Mouse (Mus musculus) heart, adult 18-20 months (tissue): Measurements from ENCODE around the gene H2-Q10. TPM values are rescaled to one million over a fixed set of nuclear protein-coding genes. Genes with fewer than 3 reads are reported as not detected.
"Not testable (repeated sequence)": the region's sequence is repeated elsewhere in the genome, so short reads cannot be mapped to it uniquely, and the experiment has no call there.

Experiments
- DNase-seq, 2 experiments: peaks; one replicate each; pipeline ENCODE4 v3.0.0; 2021 to 2022; ENCODE audit warnings: mixed read lengths in 1 of 2
- long read RNA-seq, 2 experiments: library from polyadenylated mRNA; stranded (forward); transcript quantifications; one replicate each; pipeline ENCODE4 v2.0.0; 2021
- total RNA-seq, 2 experiments: library from RNA; stranded (reverse); gene quantifications; 2 replicates each; pipeline ENCODE4 v1.2.3; 2021

H2-Q10 gene
- 1 to 10 TPM in 1 of 2 experiments, under 1 TPM in 1; 0.62 to 2.2 TPM for total RNA-seq
- long read RNA-seq, experiment 1, result 0 reads
- long read RNA-seq, experiment 2, result 0 reads

GRCm38 (mm10) chr17:35469842-35470751, at the start of gene H2-Q10:
Gene H2-Q10 (plus strand): TSS chr17:35470089.
- no peak for DNase-seq

- DNase-seq, result peak; percentile 13 to 51
Observed at GRCm38 (mm10) chr17:35420206-35420810, 49.6 kb upstream of the H2-Q10 start.

GRCm38 (mm10) chr17:35421331-35421730, 48.6 kb upstream of the H2-Q10 start:
- not testable (repeated sequence) for DNase-seq

- DNase-seq, result not testable (repeated sequence)
Observed at GRCm38 (mm10) chr17:35422360-35422759, 47.5 kb upstream of the H2-Q10 start.

- not testable (repeated sequence) for DNase-seq
Observed at GRCm38 (mm10) chr17:35423131-35423810, 46.6 kb upstream of the H2-Q10 start.

GRCm38 (mm10) chr17:35424106-35424505, 45.8 kb upstream of the H2-Q10 start:
- DNase-seq, result not testable (repeated sequence)

GRCm38 (mm10) chr17:35424624-35425416, 45.1 kb upstream of the H2-Q10 start, which contains the start of gene H2-Q6:
Gene H2-Q6 (plus strand): TSS chr17:35424850.
- DNase-seq, result peak; percentile 58 to 90

GRCm38 (mm10) chr17:35425474-35425873, 44.4 kb upstream of the H2-Q10 start:
- DNase-seq, result peak in 1 of 2 experiments; percentile 18

- DNase-seq, result not testable (repeated sequence)
Observed at GRCm38 (mm10) chr17:35428883-35429282, 41.0 kb upstream of the H2-Q10 start.

- not testable (repeated sequence) for DNase-seq
Observed at GRCm38 (mm10) chr17:35430671-35431070, 39.2 kb upstream of the H2-Q10 start.

- DNase-seq, result not testable (repeated sequence)
Observed at GRCm38 (mm10) chr17:35432167-35432566, 37.7 kb upstream of the H2-Q10 start.

GRCm38 (mm10) chr17:35434836-35435235, 35.1 kb upstream of the H2-Q10 start:
- not testable (repeated sequence) for DNase-seq

- not testable (repeated sequence) for DNase-seq
Observed at GRCm38 (mm10) chr17:35435577-35435976, 34.3 kb upstream of the H2-Q10 start.

- DNase-seq, result not testable (repeated sequence)
Observed at GRCm38 (mm10) chr17:35437386-35437936, 32.4 kb upstream of the H2-Q10 start.

- DNase-seq, result not testable (repeated sequence)
Observed at GRCm38 (mm10) chr17:35438395-35438794, 31.5 kb upstream of the H2-Q10 start.

- peak; percentile 90 to 96 for DNase-seq
Observed at GRCm38 (mm10) chr17:35438885-35439284, 31.0 kb upstream of the H2-Q10 start, which contains the start of gene H2-Q7. Gene H2-Q7 (plus strand): TSS chr17:35439155.

GRCm38 (mm10) chr17:35439295-35439747, 30.6 kb upstream of the H2-Q10 start:
- DNase-seq, result peak in 1 of 2 experiments; percentile 34

- DNase-seq, result not testable (repeated sequence)
Observed at GRCm38 (mm10) chr17:35439925-35440645, 29.8 kb upstream of the H2-Q10 start.

- DNase-seq, result not testable (repeated sequence)
Observed at GRCm38 (mm10) chr17:35442376-35442775, 27.5 kb upstream of the H2-Q10 start.

- not testable (repeated sequence) for DNase-seq
Observed at GRCm38 (mm10) chr17:35444510-35444909, 25.4 kb upstream of the H2-Q10 start.
